Mouse (Mus musculus) CH12.LX (cell line): ENCODE measurements around the gene Dedd.

Source experiments
- CTCF ChIP-seq, 2 experiments: IDR thresholded peaks in 1 of 2; conservative IDR thresholded peaks in 1 of 2; 2 replicates each; pipeline ENCODE4 v1.5.1; 2011 to 2012; ENCODE audit warnings: low read depth in 2 of 2, low read length in 2 of 2, improper control_type of control experiment in 1 of 2, inconsistent platforms in 1 of 2, mild to moderate bottlenecking in 1 of 2, moderate library complexity in 1 of 2
- MAX ChIP-seq: IDR thresholded peaks from 2 replicates; pipeline ENCODE4 v1.6.1; 2011; ENCODE audit warnings: low read length, improper control_type of control experiment
- MXI1 ChIP-seq: IDR thresholded peaks from 2 replicates; pipeline ENCODE4 v1.6.1; 2011; ENCODE audit warnings: mild to moderate bottlenecking, low read depth, low read length, improper control_type of control experiment
- MYC ChIP-seq: IDR thresholded peaks from 2 replicates; pipeline ENCODE4 v1.6.1; 2011; ENCODE audit warnings: low read depth, mild to moderate bottlenecking, improper control_type of control experiment, low read length
- POLR2AphosphoS2 ChIP-seq: IDR thresholded peaks from 2 replicates; pipeline ENCODE4 v1.6.1; 2011; ENCODE audit warnings: low read depth, low read length, improper control_type of control experiment

DNA sequence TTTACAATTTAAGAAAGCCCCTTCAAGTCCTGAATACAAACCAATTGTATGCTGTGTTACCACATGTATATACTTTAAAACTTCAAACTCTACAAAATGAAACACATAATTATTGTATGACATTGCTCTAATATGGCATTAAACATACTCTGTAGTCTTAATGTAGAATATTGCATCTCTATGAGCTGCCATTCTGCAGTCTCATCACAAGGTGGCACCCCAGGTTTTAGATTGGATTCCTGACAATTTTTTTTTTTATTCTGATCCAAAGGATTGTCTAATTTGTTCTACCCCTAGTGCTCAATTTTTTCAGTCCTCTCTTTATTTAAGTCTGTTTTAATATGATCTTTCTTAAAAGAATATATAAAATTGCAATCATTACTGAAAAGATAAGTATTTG, 7.5 kb upstream of the Dedd start:
- TF ChIP-seq MYC, result no peak
- peak in 1 of 2 experiments; percentile 93; a peak in 3 of 4 replicates for TF ChIP-seq CTCF (conservative IDR thresholded peaks at IDR 0.05 in 1 of 2, IDR thresholded peaks at IDR 0.05 in 1 of 2; ENCODE audit: low read depth in 2 of 2, low read length in 2 of 2)
- TF ChIP-seq MXI1, result no peak
- no peak for TF ChIP-seq MAX
- TF ChIP-seq POLR2AphosphoS2, result no peak
